Mouse (Mus musculus) small intestine, adult 2 months (tissue): ENCODE data around the gene Npr2.

Experiments
- CTCF ChIP-seq: fragments of 200-500 bp; IDR thresholded peaks from 2 replicates; pipeline ENCODE4 v1.5.1; 2012; ENCODE audit warnings: low read depth, mild to moderate bottlenecking, control low read depth, inconsistent platforms, low read length, moderate library complexity, mixed read lengths; ENCODE audit not compliant: insufficient replicate concordance, insufficient read length; ENCODE audit errors: extremely low read depth
- POLR2A ChIP-seq: fragments of 200-500 bp; IDR thresholded peaks from 2 replicates; pipeline ENCODE4 v1.6.1; 2012; ENCODE audit warnings: low read depth, mild to moderate bottlenecking, control low read depth, inconsistent platforms, low read length, moderate library complexity

DNA sequence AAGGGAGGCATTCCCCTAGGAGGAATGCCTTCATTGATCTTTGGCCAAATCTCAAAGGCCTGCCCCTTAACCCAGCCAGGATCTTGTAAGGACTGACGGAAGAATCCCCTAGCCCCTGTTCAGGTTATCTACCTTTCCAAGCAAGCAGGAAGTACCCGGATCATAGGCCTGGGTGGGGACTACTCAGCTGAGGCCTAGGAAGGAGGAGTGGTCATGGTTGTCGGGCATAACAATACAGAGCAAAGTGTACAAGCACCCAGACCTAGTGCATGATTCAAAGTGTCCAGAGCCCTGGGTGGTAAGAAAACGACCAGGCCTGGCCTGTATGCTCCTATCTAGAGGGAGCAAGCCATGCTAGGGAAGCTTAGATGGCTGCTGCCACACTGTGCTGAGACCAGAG lies 43.9 kb downstream of the Npr2 start:
- TF ChIP-seq CTCF = no peak
- no peak for TF ChIP-seq POLR2A
